Mouse (Mus musculus): ENCODE data around the gene H2-Ob. TPM values are rescaled to one million over a fixed set of nuclear protein-coding genes. Genes with fewer than 3 reads are reported as not detected.

H2-Ob gene
- total RNA-seq, 2 experiments from 2014 or later = 14.1 to 21.4 TPM

GRCm38 (mm10) chr17:34236691-34237090 is 2.0 kb upstream of the H2-Ob start:
- no peak for ATAC-seq (replicated peaks; ENCODE audit: low FRiP score, poor library complexity, severe bottlenecking)

- no peak for ATAC-seq (replicated peaks; ENCODE audit: low FRiP score, poor library complexity, severe bottlenecking)
These were observed 962 bp upstream of the H2-Ob start for GRCm38 (mm10) chr17:34237741-34238140.

- ATAC-seq (replicated peaks; ENCODE audit: low FRiP score, poor library complexity, severe bottlenecking) = no peak
These were observed 918 bp downstream of the H2-Ob start for GRCm38 (mm10) chr17:34239601-34240041.

- ATAC-seq (replicated peaks; ENCODE audit: low FRiP score, poor library complexity, severe bottlenecking) = no peak
These were observed 1.7 kb downstream of the H2-Ob start for GRCm38 (mm10) chr17:34240366-34240765.

GRCm38 (mm10) chr17:34240916-34241315 is 2.2 kb downstream of the H2-Ob start:
- ATAC-seq (replicated peaks; ENCODE audit: low FRiP score, poor library complexity, severe bottlenecking) = no peak

- no peak for ATAC-seq (replicated peaks; ENCODE audit: low FRiP score, poor library complexity, severe bottlenecking)
These were observed 6.0 kb downstream of the H2-Ob start for GRCm38 (mm10) chr17:34244656-34245055.

- no peak for ATAC-seq (replicated peaks; ENCODE audit: low FRiP score, poor library complexity, severe bottlenecking)
These were observed 8.3 kb downstream of the H2-Ob start for GRCm38 (mm10) chr17:34247047-34247446.

GRCm38 (mm10) chr17:34248764-34249163 is 10.1 kb downstream of the H2-Ob start:
- no peak for ATAC-seq (replicated peaks; ENCODE audit: low FRiP score, poor library complexity, severe bottlenecking)

- ATAC-seq (replicated peaks; ENCODE audit: low FRiP score, poor library complexity, severe bottlenecking) = no peak
These were observed 10.7 kb downstream of the H2-Ob start for GRCm38 (mm10) chr17:34249361-34249760.

GRCm38 (mm10) chr17:34249878-34250277 is 11.2 kb downstream of the H2-Ob start:
- ATAC-seq (replicated peaks; ENCODE audit: low FRiP score, poor library complexity, severe bottlenecking) = no peak

- no peak for ATAC-seq (replicated peaks; ENCODE audit: low FRiP score, poor library complexity, severe bottlenecking)
These were observed 13.0 kb downstream of the H2-Ob start for GRCm38 (mm10) chr17:34251666-34252065.

- ATAC-seq (replicated peaks; ENCODE audit: low FRiP score, poor library complexity, severe bottlenecking) = no peak
These were observed 17.8 kb downstream of the H2-Ob start for GRCm38 (mm10) chr17:34256501-34256900.

GRCm38 (mm10) chr17:34257594-34258375 is 19.1 kb downstream of the H2-Ob start, which contains the start of gene H2-Ab1:
Gene H2-Ab1 (plus strand): TSS chr17:34257689.
- ATAC-seq (replicated peaks; ENCODE audit: low FRiP score, poor library complexity, severe bottlenecking) = no peak

- ATAC-seq (replicated peaks; ENCODE audit: low FRiP score, poor library complexity, severe bottlenecking) = no peak
These were observed 21.8 kb downstream of the H2-Ob start for GRCm38 (mm10) chr17:34260551-34260950.

GRCm38 (mm10) chr17:34261502-34261901 is 22.8 kb downstream of the H2-Ob start:
- no peak for ATAC-seq (replicated peaks; ENCODE audit: low FRiP score, poor library complexity, severe bottlenecking)

- no peak for ATAC-seq (replicated peaks; ENCODE audit: low FRiP score, poor library complexity, severe bottlenecking)
These were observed 24.4 kb downstream of the H2-Ob start for GRCm38 (mm10) chr17:34263068-34263467.

- no peak for ATAC-seq (replicated peaks; ENCODE audit: low FRiP score, poor library complexity, severe bottlenecking)
These were observed 25.2 kb downstream of the H2-Ob start for GRCm38 (mm10) chr17:34263811-34264371.

- no peak for ATAC-seq (replicated peaks; ENCODE audit: low FRiP score, poor library complexity, severe bottlenecking)
These were observed 26.0 kb downstream of the H2-Ob start for GRCm38 (mm10) chr17:34264452-34265351.

- ATAC-seq (replicated peaks; ENCODE audit: low FRiP score, poor library complexity, severe bottlenecking) = no peak
These were observed 29.6 kb downstream of the H2-Ob start for GRCm38 (mm10) chr17:34268262-34268661.

- ATAC-seq (replicated peaks; ENCODE audit: low FRiP score, poor library complexity, severe bottlenecking) = no peak
These were observed 30.0 kb downstream of the H2-Ob start for GRCm38 (mm10) chr17:34268748-34269147.

Measured in erythroid progenitor cell, adult 5-6 weeks (primary cell).